Mouse (Mus musculus) spleen, postnatal 36 days (tissue): ENCODE measurements around the gene BC061212.
"Not testable (repeated sequence)": the region's sequence is repeated elsewhere in the genome, so short reads cannot be mapped to it uniquely, and the experiment has no call there.

Source experiments
- DNase-seq, 2 experiments: peaks; one replicate each; pipeline ENCODE4 v3.0.0; 2022; ENCODE audit warnings: low spot score in 2 of 2, mixed read lengths in 1 of 2

Gene BC061212

DNA sequence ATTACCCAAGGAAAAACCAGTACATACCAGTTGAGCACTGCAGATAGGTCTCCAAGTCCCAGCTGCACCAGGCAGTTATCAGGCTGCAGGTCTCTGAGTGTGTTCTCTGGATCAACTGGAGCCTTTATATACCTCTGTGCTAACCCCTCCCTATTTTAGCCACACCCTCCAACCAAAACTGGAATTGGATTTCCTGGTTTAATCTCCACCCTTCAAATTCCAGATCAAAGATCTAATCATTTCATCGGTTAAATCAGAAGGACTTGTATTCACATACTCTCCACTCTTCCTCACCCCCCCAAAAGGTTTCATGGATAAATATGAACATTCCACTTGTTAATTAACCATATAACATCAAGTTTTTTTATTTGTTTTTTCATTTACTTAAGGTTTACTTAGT, at the start of gene BC061212:
Gene BC061212 (minus strand): TSS at position 101 of the 400 bp plus-strand sequence.
- DNase-seq, result not testable (repeated sequence)

DNA sequence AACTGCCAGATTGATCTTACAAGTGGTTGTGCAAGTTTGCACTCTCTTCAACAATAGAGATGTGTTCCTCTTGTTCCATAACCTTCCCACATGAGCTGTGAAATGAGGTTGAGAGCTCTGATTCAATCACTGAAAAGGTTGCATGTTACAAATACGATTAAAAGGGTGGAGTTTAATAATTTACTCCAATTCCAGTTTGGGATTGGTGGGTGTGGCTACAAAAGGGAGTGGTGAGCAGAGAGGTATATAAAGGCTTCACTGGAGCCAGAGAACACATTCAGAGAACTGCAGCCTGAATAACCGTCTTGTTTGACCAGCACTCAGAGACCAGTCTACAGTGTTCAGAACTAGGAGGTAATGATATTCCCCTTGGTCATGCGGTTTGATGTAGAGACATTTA, 5.7 kb upstream of the BC061212 start, which contains the start of gene Gm6351:
Gene Gm6351 (plus strand): TSS at position 301 of the 400 bp plus-strand sequence.
- not testable (repeated sequence) for DNase-seq
